In the genomic region with DNA sequence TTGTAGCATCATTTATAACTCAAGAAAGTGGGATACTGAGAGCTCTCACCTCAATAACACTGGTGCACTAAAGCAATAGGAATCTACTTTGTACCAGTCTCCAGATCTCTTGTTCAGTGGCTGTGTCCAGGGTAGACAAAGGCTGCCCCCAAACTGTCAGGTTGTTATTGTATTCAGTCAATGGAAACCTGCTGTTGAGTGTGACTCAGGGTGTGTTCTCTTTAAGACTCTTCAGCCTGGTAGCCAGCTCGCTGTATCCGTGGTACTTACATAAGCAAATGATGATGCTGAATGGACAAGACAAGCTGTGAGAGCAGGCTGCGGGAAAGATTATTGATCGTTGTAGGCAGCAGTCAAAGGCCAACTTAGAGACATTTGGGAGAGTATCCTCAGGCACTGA, we compare ENCODE assay signal across 26 mouse cellular contexts.
"Had no signal": no experiment of that assay in that cellular context is flagged by ENCODE, and none has a peak within 500 bp of the region (broad histone marks: within the 10 kb centered on the region; RNA-seq: fewer than 3 reads in every experiment).

No protein-coding gene starts in this region.

- H3K4me2 ChIP-seq: heart, embryonic 12.5 days; hindbrain, embryonic 13.5 days; hindbrain, embryonic 15.5 days; kidney, embryonic 15.5 days; limb, embryonic 12.5 days; liver, embryonic 11.5 days had no signal

- H3K9me3 ChIP-seq: heart, embryonic 10.5 days; heart, embryonic 12.5 days; hindbrain, embryonic 10.5 days; hindbrain, embryonic 13.5 days; hindbrain, embryonic 15.5 days; kidney, embryonic 15.5 days; limb, embryonic 10.5 days; limb, embryonic 12.5 days had no signal

- DNase-seq: gastrocnemius, adult 2 months; gastrocnemius, postnatal 10 days; gastrocnemius, postnatal 25 days; heart, adult 18-20 months; heart, postnatal 10 days; heart, postnatal 4 days; kidney, adult 11 months; kidney, adult 2 months; kidney, adult 9 months; kidney, postnatal 14 days; kidney, postnatal 36 days; layer of hippocampus, adult 9-11 months; liver had no signal

- H3K4me3 ChIP-seq: gastrocnemius, adult 2 months; heart, embryonic 10.5 days; heart, embryonic 12.5 days; hindbrain, embryonic 10.5 days; hindbrain, embryonic 13.5 days; hindbrain, embryonic 15.5 days; kidney, embryonic 15.5 days; left cerebral cortex, adult 2 months; limb, embryonic 10.5 days; limb, embryonic 12.5 days had no signal

- H3K4me1 ChIP-seq: hindbrain, embryonic 10.5 days; hindbrain, embryonic 13.5 days; hindbrain, embryonic 15.5 days; kidney, embryonic 15.5 days had no signal

- H3K9ac ChIP-seq: heart, embryonic 12.5 days; hindbrain, embryonic 13.5 days; hindbrain, embryonic 15.5 days; kidney, embryonic 15.5 days; limb, embryonic 12.5 days had no signal

- H3K27ac ChIP-seq: gastrocnemius, adult 2 months; heart, embryonic 10.5 days; hindbrain, embryonic 10.5 days; hindbrain, embryonic 13.5 days; hindbrain, embryonic 15.5 days; hindbrain, postnatal 0 days; kidney, embryonic 15.5 days; kidney, postnatal 0 days; left cerebral cortex, adult 2 months; limb, embryonic 10.5 days; limb, embryonic 12.5 days had no signal

- H3K27me3 ChIP-seq: heart, embryonic 12.5 days; hindbrain, embryonic 13.5 days; hindbrain, embryonic 15.5 days; kidney, embryonic 15.5 days; limb, embryonic 12.5 days had no signal

- ATAC-seq: hindbrain, postnatal 0 days; intestine, embryonic 16.5 days had no signal

- H3K36me3 ChIP-seq: heart, embryonic 10.5 days; heart, embryonic 12.5 days; hindbrain, embryonic 10.5 days; hindbrain, embryonic 13.5 days; hindbrain, embryonic 15.5 days; kidney, embryonic 15.5 days; limb, embryonic 10.5 days; limb, embryonic 12.5 days had no signal
